Mouse (Mus musculus): ENCODE measurements around the gene Slc7a8. TPM values are rescaled to one million over a fixed set of nuclear protein-coding genes. Genes with fewer than 3 reads are reported as not detected.

The Slc7a8 gene
- polyA plus RNA-seq, 1 experiment from 2014 or later = 3.9 TPM

GRCm38 (mm10) chr14:54706589-54707320, 75.0 kb downstream of the Slc7a8 start:
- H3K9me3 ChIP-seq (replicated peaks) = no peaks in the 10 kb centered on the region
- no peak overlapping the region for H3K9ac ChIP-seq
- H3K4me1 ChIP-seq = peaks cover 5% of the 10 kb centered on the region
- no peak overlapping the region for H3K4me3 ChIP-seq
- peaks cover 8% of the 10 kb centered on the region; the same call in 1 of the 2 replicates for H3K27me3 ChIP-seq
- no peak overlapping the region for H3K4me2 ChIP-seq (replicated peaks)
- H3K36me3 ChIP-seq = no peaks in the 10 kb centered on the region
- 54% methylated on average over 16 of the region's 17 CpGs for WGBS
- no peak for ATAC-seq (ENCODE audit: low FRiP score)
- H3K27ac ChIP-seq = no peak overlapping the region

DNA sequence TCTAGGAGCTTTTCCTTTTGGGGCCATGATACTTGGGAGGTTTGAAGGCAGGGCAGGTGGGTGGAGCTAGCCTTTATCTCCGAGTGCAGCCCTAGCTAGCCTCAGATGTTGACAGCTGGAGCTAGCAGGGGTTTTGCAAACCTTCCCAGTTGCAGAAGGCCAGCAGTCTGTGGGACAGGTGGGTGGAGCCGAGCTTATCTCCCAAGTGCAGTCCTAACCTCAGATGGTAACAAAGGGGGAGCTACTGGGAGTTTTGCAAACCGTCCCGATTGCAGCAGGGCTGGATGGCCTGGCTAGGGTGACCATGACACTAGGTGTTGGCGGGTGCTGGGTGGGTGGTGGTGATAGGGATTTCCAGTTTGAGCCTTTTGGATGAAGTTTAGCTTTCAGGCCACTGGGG, 75.9 kb downstream of the Slc7a8 start:
- Histone ChIP-seq H3K4me1 (peaks cover 5% of the 10 kb centered on the region), H3K27ac (no peak overlapping the region), H3K9ac (no peak overlapping the region), H3K9me3 (replicated peaks) (no peaks in the 10 kb centered on the region), H3K27me3 (peaks cover 9% of the 10 kb centered on the region; the same call in 1 of the 2 replicates), H3K4me2 (replicated peaks) (no peak overlapping the region), H3K36me3 (no peaks in the 10 kb centered on the region), H3K4me3 (no peak overlapping the region)
- WGBS = 59% methylated on average over 5 of the region's 5 CpGs
- ATAC-seq (ENCODE audit: low FRiP score) = no peak

DNA sequence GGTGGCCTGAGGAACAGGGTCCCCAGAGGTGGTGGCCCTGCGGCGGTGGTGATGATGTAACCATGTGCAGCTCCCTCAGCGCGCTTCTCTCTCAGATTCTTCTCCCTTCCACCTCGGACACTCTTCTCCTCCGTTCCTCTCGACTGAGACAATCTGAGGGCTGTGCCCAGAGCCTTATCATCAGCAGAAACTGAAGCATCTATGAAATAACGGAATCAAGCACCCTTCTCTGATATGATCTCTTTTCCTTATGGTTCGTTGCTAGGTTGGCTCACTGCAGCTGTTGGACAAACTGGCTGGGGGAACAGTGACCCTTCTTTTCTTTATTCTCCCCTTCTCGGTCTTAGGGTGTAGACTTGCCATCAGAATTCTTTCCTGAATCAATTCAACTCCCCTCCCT, 78.5 kb downstream of the Slc7a8 start:
- no peaks in the 10 kb centered on the region for H3K9me3 ChIP-seq (replicated peaks)
- H3K36me3 ChIP-seq = no peaks in the 10 kb centered on the region
- 73% methylated on average over 10 of the region's 10 CpGs for WGBS
- H3K4me3 ChIP-seq = no peak overlapping the region
- no peak for ATAC-seq (ENCODE audit: low FRiP score)
- H3K4me2 ChIP-seq (replicated peaks) = no peak overlapping the region
- H3K4me1 ChIP-seq = no peaks in the 10 kb centered on the region
- H3K9ac ChIP-seq = no peak overlapping the region
- H3K27me3 ChIP-seq = peaks cover 9% of the 10 kb centered on the region; the same call in 1 of the 2 replicates
- no peak overlapping the region for H3K27ac ChIP-seq

DNA sequence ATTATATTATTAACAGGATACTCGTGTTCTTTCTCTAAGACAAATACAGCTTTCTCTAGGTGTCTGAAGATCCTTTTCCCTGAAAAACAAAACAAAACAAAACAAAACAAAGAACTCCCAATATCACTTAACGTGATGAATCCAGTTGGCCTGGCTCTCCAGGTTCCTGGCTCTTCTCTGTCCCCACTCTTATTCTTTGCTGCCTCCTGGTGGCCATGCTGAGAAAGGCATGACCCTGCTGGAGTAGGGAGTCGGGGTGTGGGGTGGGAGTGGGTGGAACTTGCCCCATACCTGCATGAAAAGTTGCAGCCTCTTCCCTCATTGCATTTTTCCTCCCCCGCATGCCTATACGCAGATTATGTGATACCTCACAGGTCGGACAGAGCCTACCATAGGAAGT, 80.4 kb downstream of the Slc7a8 start:
- Histone ChIP-seq H3K36me3 (no peaks in the 10 kb centered on the region), H3K9ac (no peak overlapping the region), H3K27ac (no peak overlapping the region), H3K27me3 (peaks cover 5% of the 10 kb centered on the region; the same call in 1 of the 2 replicates), H3K4me1 (no peaks in the 10 kb centered on the region), H3K9me3 (replicated peaks) (no peaks in the 10 kb centered on the region), H3K4me3 (no peak overlapping the region), H3K4me2 (replicated peaks) (no peak overlapping the region)
- WGBS = 13% methylated on average over 6 of the region's 6 CpGs
- 0 out of 2 replicates have a peak, but pooled peaks have one; percentile 46 for ATAC-seq (ENCODE audit: low FRiP score)

DNA sequence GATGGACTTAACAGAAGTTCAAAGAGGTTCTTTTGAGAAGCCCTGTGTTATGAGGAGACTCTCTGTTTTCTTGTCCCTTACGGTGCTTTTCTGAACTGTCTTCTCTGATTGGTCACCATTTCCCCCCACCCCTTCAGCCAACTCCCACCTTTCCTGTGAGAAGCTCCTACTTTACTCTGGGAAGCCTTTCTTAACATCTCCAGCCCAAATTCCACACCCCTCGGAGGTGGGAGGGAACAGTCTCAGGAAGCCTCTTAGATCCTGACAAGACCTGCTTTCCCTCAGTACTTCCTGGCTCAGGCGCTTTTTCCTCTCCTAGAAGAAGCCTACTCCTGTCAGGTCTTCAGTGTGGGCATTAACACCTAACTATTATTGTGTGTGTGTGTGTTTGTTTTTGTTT, 82.2 kb downstream of the Slc7a8 start:
- no peak for ATAC-seq (ENCODE audit: low FRiP score)
- Histone ChIP-seq H3K27me3 (peaks cover 5% of the 10 kb centered on the region; the same call in 1 of the 2 replicates), H3K4me1 (no peaks in the 10 kb centered on the region), H3K9me3 (replicated peaks) (no peaks in the 10 kb centered on the region), H3K27ac (no peak overlapping the region), H3K9ac (no peak overlapping the region), H3K4me3 (no peak overlapping the region), H3K36me3 (0 out of 2 replicates have a peak, but pooled peaks cover 6% of the 10 kb centered on the region), H3K4me2 (replicated peaks) (no peak overlapping the region)
- WGBS = 55% methylated on average over 3 of the region's 3 CpGs

GRCm38 (mm10) chr14:54698733-54699132, 83.0 kb downstream of the Slc7a8 start, which contains the start of gene Gm29776:
TSS of gene Gm29776 (minus strand) at chr14:54698833.
- Histone ChIP-seq H3K36me3 (peaks cover 11% of the 10 kb centered on the region; the same call in 1 of the 2 replicates), H3K27ac (no peak within 1 kb of the TSS), H3K9me3 (replicated peaks) (no peaks in the 10 kb centered on the region), H3K4me3 (no peak within 1 kb of the TSS), H3K27me3 (peaks cover 5% of the 10 kb centered on the region; the same call in 1 of the 2 replicates), H3K4me2 (replicated peaks) (no peak within 1 kb of the TSS), H3K9ac (no peak within 1 kb of the TSS), H3K4me1 (no peaks in the 10 kb centered on the region)
- no peak for ATAC-seq (ENCODE audit: low FRiP score)
- WGBS = 73% methylated on average over 4 of the region's 4 CpGs

GRCm38 (mm10) chr14:54696752-54697151, 85.0 kb downstream of the Slc7a8 start:
- H3K4me1 ChIP-seq = no peaks in the 10 kb centered on the region
- H3K36me3 ChIP-seq = peaks cover 25% of the 10 kb centered on the region
- no peak overlapping the region for H3K9ac ChIP-seq
- no peak overlapping the region for H3K4me2 ChIP-seq (replicated peaks)
- H3K27ac ChIP-seq = no peak overlapping the region
- H3K27me3 ChIP-seq = 0 out of 2 replicates have a peak, but pooled peaks cover under 1% of the 10 kb centered on the region
- no peak overlapping the region for H3K4me3 ChIP-seq
- ATAC-seq (ENCODE audit: low FRiP score) = no peak
- H3K9me3 ChIP-seq (replicated peaks) = no peaks in the 10 kb centered on the region
- WGBS = 93% methylated on average over 4 of the region's 4 CpGs

GRCm38 (mm10) chr14:54695042-54695441, 86.7 kb downstream of the Slc7a8 start:
- H3K36me3 ChIP-seq = peaks cover 35% of the 10 kb centered on the region
- no peaks in the 10 kb centered on the region for H3K27me3 ChIP-seq
- no peak for ATAC-seq (ENCODE audit: low FRiP score)
- no peaks in the 10 kb centered on the region for H3K4me1 ChIP-seq
- no peak overlapping the region for H3K27ac ChIP-seq
- H3K4me3 ChIP-seq = no peak overlapping the region
- no peak overlapping the region for H3K9ac ChIP-seq
- no peaks in the 10 kb centered on the region for H3K9me3 ChIP-seq (replicated peaks)
- 84% methylated on average over 6 of the region's 6 CpGs for WGBS
- H3K4me2 ChIP-seq (replicated peaks) = no peak overlapping the region

DNA sequence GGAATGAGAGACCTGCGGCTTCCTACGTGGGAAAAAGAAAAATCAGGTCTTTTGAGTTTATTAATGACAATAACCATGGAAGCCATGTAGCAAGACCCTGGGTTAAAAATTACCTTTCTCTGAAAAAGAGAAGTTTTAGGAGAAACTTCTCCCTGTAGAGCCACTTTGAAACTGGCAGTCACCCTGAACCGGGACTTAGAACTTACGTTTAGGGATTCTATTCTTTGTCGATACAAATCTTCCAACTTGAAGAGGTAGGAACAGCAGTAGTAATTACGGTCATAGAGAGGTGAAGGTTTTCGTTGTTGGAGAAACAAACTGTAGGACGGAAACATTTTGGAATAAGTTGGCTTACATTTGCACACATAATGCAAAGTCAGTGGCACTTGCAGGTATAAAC, 94.5 kb downstream of the Slc7a8 start:
- Histone ChIP-seq H3K27ac (peak overlapping the region; percentile 71), H3K4me3 (peak overlapping the region; percentile 88), H3K9me3 (replicated peaks) (no peaks in the 10 kb centered on the region), H3K4me2 (replicated peaks) (peak overlapping the region; percentile 56), H3K36me3 (peaks cover 25% of the 10 kb centered on the region), H3K9ac (peak overlapping the region; percentile 70), H3K4me1 (peaks cover 23% of the 10 kb centered on the region), H3K27me3 (no peaks in the 10 kb centered on the region)
- no peak for ATAC-seq (ENCODE audit: low FRiP score)
- 8% methylated on average over 8 of the region's 8 CpGs for WGBS

GRCm38 (mm10) chr14:54686522-54687143, 95.1 kb downstream of the Slc7a8 start, which contains the start of gene Acin1:
TSS of gene Acin1 (minus strand) at chr14:54686931.
- peak within 1 kb of the TSS; percentile 89 for H3K9ac ChIP-seq
- whole genome bisulfite sequencing = under 1% methylated on average over 44 of the region's 44 CpGs
- peaks cover 25% of the 10 kb centered on the region for H3K36me3 ChIP-seq
- peaks cover 23% of the 10 kb centered on the region for H3K4me1 ChIP-seq
- peak within 1 kb of the TSS; percentile 84 for H3K4me2 ChIP-seq (replicated peaks)
- H3K4me3 ChIP-seq = peak within 1 kb of the TSS; percentile 88
- ATAC-seq (ENCODE audit: low FRiP score) = peak; percentile 98
- H3K9me3 ChIP-seq (replicated peaks) = no peaks in the 10 kb centered on the region
- no peaks in the 10 kb centered on the region for H3K27me3 ChIP-seq
- H3K27ac ChIP-seq = peak within 1 kb of the TSS; percentile 96

DNA sequence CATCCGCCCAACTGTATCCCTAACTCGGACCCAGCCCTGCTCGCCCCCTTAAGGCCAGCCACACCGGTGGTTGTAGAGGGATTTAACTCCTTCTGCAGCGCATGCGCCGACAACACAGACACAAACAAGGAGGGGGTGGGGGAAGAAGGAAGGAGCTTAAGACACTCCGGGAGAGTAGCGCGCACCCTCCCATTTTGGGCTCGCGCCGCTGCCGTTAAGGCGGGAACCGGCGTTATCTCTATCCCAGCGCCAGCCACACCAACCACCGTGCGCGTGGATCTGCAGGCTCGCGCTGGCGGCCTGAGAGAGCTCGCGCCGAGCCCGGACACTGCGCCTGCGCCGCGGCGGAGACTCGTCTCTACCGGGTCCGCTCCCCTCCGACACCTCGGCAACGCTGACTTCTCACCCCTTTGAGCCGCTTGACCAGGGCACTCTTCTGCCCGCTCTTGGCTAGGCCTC, 95.7 kb downstream of the Slc7a8 start, which contains the start of gene 1700123O20Rik:
TSS of gene 1700123O20Rik (plus strand) at position 154 of the 459 bp plus-strand sequence.
- no peaks in the 10 kb centered on the region for H3K27me3 ChIP-seq
- peaks cover 25% of the 10 kb centered on the region for H3K36me3 ChIP-seq
- WGBS = under 1% methylated on average over 41 of the region's 41 CpGs
- peak within 1 kb of the TSS; percentile 89 for H3K9ac ChIP-seq
- peak within 1 kb of the TSS; percentile 88 for H3K4me3 ChIP-seq
- H3K4me1 ChIP-seq = peaks cover 23% of the 10 kb centered on the region
- ATAC-seq (ENCODE audit: low FRiP score) = peak; percentile 80
- peak within 1 kb of the TSS; percentile 96 for H3K27ac ChIP-seq
- H3K4me2 ChIP-seq (replicated peaks) = peak within 1 kb of the TSS; percentile 84
- H3K9me3 ChIP-seq (replicated peaks) = no peaks in the 10 kb centered on the region

DNA sequence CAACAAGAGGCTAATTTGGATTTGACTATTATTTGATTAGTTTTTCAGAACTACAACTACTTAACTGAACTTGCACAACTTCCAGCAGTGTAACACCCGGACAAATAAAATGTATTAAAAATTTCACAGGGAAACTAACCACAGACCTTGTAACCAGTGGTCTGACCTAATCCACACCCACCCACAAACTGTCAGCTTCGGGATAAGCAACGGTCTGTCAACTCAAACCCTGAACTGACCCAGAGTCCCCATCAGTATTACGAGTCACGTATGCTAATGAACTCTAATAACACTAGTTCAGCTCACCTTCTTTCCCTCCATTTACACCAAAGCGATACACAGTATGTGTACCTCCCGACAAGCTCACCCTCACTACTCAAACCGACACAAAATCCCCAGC, 96.3 kb downstream of the Slc7a8 start:
- peaks cover 19% of the 10 kb centered on the region for H3K36me3 ChIP-seq
- H3K9ac ChIP-seq = peak overlapping the region; percentile 89
- peaks cover 23% of the 10 kb centered on the region for H3K4me1 ChIP-seq
- H3K27me3 ChIP-seq = no peaks in the 10 kb centered on the region
- peak overlapping the region; percentile 96 for H3K27ac ChIP-seq
- no peaks in the 10 kb centered on the region for H3K9me3 ChIP-seq (replicated peaks)
- ATAC-seq (ENCODE audit: low FRiP score) = 0 out of 2 replicates have a peak, but pooled peaks have one; percentile 4
- 14% methylated on average over 8 of the region's 8 CpGs for WGBS
- H3K4me3 ChIP-seq = peak overlapping the region; percentile 88
- H3K4me2 ChIP-seq (replicated peaks) = peak overlapping the region; percentile 84

All from hindbrain, embryonic 12.5 days (tissue).